Mouse (Mus musculus): ENCODE measurements around the gene Tmem132a.

GRCm38 (mm10) chr19:10828321-10828720 lies 41.4 kb downstream of the Tmem132a start:
- TF ChIP-seq POLR2A (IDR thresholded peaks at IDR 0.05; ENCODE audit: extremely low read depth, insufficient read depth, low read length), result no peak
- TF ChIP-seq CTCF (IDR thresholded peaks at IDR 0.05; ENCODE audit: extremely low read depth, insufficient read depth, low read length), result no peak
